7 mouse cellular contexts compared by ENCODE assay signal in genomic region chr7:71704661-71705240, GRCm38 (mm10).
DNase-seq lines count a peak whose midpoint lies in the region; ATAC-seq and TF ChIP-seq lines count a peak whose summit lies in the region.

No protein-coding gene starts in this region.

- no peak overlapping the region for H3K27ac ChIP-seq in embryonic facial prominence, embryonic 11.5 days (replicated peaks; ENCODE audit: low read depth, low read length)
- no peak overlapping the region for H3K27ac ChIP-seq in forebrain, embryonic 11.5 days (ENCODE audit: low read depth, low read length)
- peak overlapping the region; percentile 57; the same call in 1 of the 2 replicates for H3K27ac ChIP-seq in hindbrain, postnatal 0 days

- no peaks in the 10 kb centered on the region for H3K4me1 ChIP-seq in embryonic facial prominence, embryonic 11.5 days (ENCODE audit: control insufficient read depth, insufficient read depth, low read length)
- no peaks in the 10 kb centered on the region; the same call in 1 of the 2 replicates for H3K4me1 ChIP-seq in forebrain, embryonic 11.5 days (replicated peaks; ENCODE audit: control insufficient read depth, insufficient read depth, low read length)
- no peaks in the 10 kb centered on the region for H3K4me1 ChIP-seq in hindbrain, postnatal 0 days (ENCODE audit: insufficient read depth, low read length)

- no peaks in the 10 kb centered on the region for H3K36me3 ChIP-seq in embryonic facial prominence, embryonic 11.5 days (replicated peaks; ENCODE audit: control insufficient read depth, insufficient read depth, low read depth, low read length)
- no peaks in the 10 kb centered on the region for H3K36me3 ChIP-seq in forebrain, embryonic 11.5 days (ENCODE audit: control insufficient read depth, insufficient read depth, low read length)
- no peaks in the 10 kb centered on the region for H3K36me3 ChIP-seq in hindbrain, postnatal 0 days (ENCODE audit: insufficient read depth, low read length)

- TF ChIP-seq CTCF in hindbrain, postnatal 0 days (IDR thresholded peaks at IDR 0.05; ENCODE audit: low read depth), result no peak

- 55% methylated on average over 4 of the region's 4 CpGs for WGBS in embryonic facial prominence, embryonic 11.5 days
- WGBS in forebrain, embryonic 11.5 days, result 58% methylated on average over 4 of the region's 4 CpGs
- 54% methylated on average over 4 of the region's 4 CpGs for WGBS in hindbrain, postnatal 0 days

- peak; percentile 4 for DNase-seq in embryonic facial prominence, embryonic 11.5 days (ENCODE audit: low spot score)
- DNase-seq in forebrain, embryonic 11.5 days (ENCODE audit: low spot score), result no peak
- DNase-seq in hindbrain, postnatal 0 days (ENCODE audit: low spot score), result no peak
- DNase-seq in lung, postnatal 36 days, result peak; percentile 4
- no peak for DNase-seq in testis, postnatal 14 days (ENCODE audit: low spot score)
- no peak for DNase-seq in embryo, embryonic 10.5 days (ENCODE audit: low spot score)

- no peaks in the 10 kb centered on the region for H3K9me3 ChIP-seq in embryonic facial prominence, embryonic 11.5 days (replicated peaks; ENCODE audit: control insufficient read depth, low read length)
- no peaks in the 10 kb centered on the region for H3K9me3 ChIP-seq in forebrain, embryonic 11.5 days (ENCODE audit: control insufficient read depth, low read length)
- no peaks in the 10 kb centered on the region for H3K9me3 ChIP-seq in hindbrain, postnatal 0 days (ENCODE audit: low read length)

- no peak overlapping the region for H3K4me3 ChIP-seq in embryonic facial prominence, embryonic 11.5 days (ENCODE audit: low read depth, low read length)
- peak overlapping the region; percentile 54; the same call in 1 of the 2 replicates for H3K4me3 ChIP-seq in forebrain, embryonic 11.5 days (ENCODE audit: low read depth, low read length)
- H3K4me3 ChIP-seq in hindbrain, postnatal 0 days (ENCODE audit: low read length), result peak overlapping the region; percentile 54; the same call in 1 of the 2 replicates

- H3K4me2 ChIP-seq in embryonic facial prominence, embryonic 11.5 days (ENCODE audit: low read depth, low read length), result peak overlapping the region; percentile 93
- H3K4me2 ChIP-seq in forebrain, embryonic 11.5 days (ENCODE audit: low read depth, low read length, severe bottlenecking), result peak overlapping the region; percentile 96; the same call in 1 of the 2 replicates
- H3K4me2 ChIP-seq in hindbrain, postnatal 0 days (ENCODE audit: low read depth, low read length), result peak overlapping the region; percentile 90

- H3K27me3 ChIP-seq in embryonic facial prominence, embryonic 11.5 days (ENCODE audit: control insufficient read depth, insufficient read depth, low read length), result no peaks in the 10 kb centered on the region
- H3K27me3 ChIP-seq in forebrain, embryonic 11.5 days (ENCODE audit: control insufficient read depth, insufficient read depth, low read length), result no peaks in the 10 kb centered on the region; the same call in 1 of the 2 replicates
- no peaks in the 10 kb centered on the region for H3K27me3 ChIP-seq in hindbrain, postnatal 0 days (ENCODE audit: insufficient read depth, low read length)

- no peak overlapping the region; the same call in 1 of the 2 replicates for H3K9ac ChIP-seq in embryonic facial prominence, embryonic 11.5 days (replicated peaks; ENCODE audit: low read length)
- H3K9ac ChIP-seq in forebrain, embryonic 11.5 days (ENCODE audit: low read length), result peak overlapping the region; percentile 93; the same call in 1 of the 2 replicates
- H3K9ac ChIP-seq in hindbrain, postnatal 0 days (replicated peaks; ENCODE audit: low read length), result peak overlapping the region; percentile 72; the same call in 1 of the 2 replicates

- ATAC-seq in embryonic facial prominence, embryonic 11.5 days (replicated peaks; ENCODE audit: insufficient number of reproducible peaks, low FRiP score, low TSS enrichment, low read depth), result no peak
- ATAC-seq in forebrain, embryonic 11.5 days (replicated peaks; ENCODE audit: low FRiP score), result no peak
- no peak for ATAC-seq in hindbrain, postnatal 0 days
- ATAC-seq in frontal cortex, adult (ENCODE audit: low TSS enrichment), result no peak

Comparison
In these comparisons a context has a peak if more than half of its experiments do, and no peak if none do; other contexts are left out.
1. DNase-seq: peak in embryonic facial prominence, embryonic 11.5 days (single experiment) and lung, postnatal 36 days (single experiment); none in forebrain, embryonic 11.5 days (single experiment), hindbrain, postnatal 0 days (single experiment), testis, postnatal 14 days (single experiment) and embryo, embryonic 10.5 days (single experiment).
2. Peak in every context shown above with its lines, with median percentiles within 50 percentile points of each other: H3K4me2 ChIP-seq.